Mouse (Mus musculus) thymus, postnatal 0 days (tissue): ENCODE data around the gene 1700042G07Rik. TPM values are rescaled to one million over a fixed set of nuclear protein-coding genes. Genes with fewer than 3 reads are reported as not detected.
"Not testable (repeated sequence)": the region's sequence is repeated elsewhere in the genome, so short reads cannot be mapped to it uniquely, and the experiment has no call there.

Source experiments
- DNase-seq: peaks from one replicate; pipeline ENCODE4 v3.0.0-alpha.2; 2015; ENCODE audit warnings: low spot score
- polyA plus RNA-seq: library from polyadenylated mRNA; unstranded; fragments of >200 nt; fragmentation: Nextera tagmentation; extraction: Ambion mirVana; gene quantifications from 2 replicates; pipeline ENCODE4 v1.2.1, GENCODE M21; 2015

The 1700042G07Rik gene
- polyA plus RNA-seq, 1 experiment from 2014 or later: not detected

DNA sequence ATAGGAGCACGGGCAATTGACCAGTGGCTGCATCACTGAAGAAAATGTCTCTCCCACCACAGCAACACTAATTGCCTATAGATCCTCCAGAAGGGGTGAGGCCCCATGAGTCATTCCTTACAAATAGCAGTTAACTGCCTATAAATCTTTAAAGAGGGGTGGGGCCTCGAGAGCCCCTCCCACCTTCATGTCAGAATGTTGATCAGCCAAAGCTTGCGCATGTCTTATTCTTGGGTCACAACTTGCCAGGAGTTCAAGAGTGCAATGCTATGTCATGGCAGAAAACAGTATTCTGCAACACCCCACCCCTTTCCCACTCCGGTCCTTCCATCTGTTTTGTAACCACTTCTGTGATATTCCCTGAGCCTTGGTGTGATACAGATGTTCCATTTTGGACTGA, 33.4 kb downstream of the 1700042G07Rik start:
- no peak for DNase-seq

DNA sequence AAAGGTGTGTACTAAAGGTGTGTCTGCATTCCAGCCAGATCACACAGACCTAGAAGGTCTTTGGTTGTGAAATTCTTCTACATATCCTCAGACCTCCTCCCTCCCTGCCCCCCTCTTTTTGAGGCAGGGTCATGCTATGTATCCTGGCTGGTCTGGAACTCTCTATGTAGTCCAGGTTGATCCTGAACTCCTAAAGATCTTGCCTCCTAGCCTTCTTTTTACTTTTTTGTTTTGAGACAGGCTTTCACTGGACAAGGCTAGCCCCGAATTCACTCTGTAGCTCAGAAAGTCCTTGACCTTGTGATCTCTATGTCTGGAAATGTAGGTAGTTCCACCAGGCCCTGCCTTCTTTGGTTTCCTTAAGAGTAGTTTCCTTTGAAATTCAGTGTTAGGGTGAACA, 35.7 kb downstream of the 1700042G07Rik start:
- DNase-seq: no peak

DNA sequence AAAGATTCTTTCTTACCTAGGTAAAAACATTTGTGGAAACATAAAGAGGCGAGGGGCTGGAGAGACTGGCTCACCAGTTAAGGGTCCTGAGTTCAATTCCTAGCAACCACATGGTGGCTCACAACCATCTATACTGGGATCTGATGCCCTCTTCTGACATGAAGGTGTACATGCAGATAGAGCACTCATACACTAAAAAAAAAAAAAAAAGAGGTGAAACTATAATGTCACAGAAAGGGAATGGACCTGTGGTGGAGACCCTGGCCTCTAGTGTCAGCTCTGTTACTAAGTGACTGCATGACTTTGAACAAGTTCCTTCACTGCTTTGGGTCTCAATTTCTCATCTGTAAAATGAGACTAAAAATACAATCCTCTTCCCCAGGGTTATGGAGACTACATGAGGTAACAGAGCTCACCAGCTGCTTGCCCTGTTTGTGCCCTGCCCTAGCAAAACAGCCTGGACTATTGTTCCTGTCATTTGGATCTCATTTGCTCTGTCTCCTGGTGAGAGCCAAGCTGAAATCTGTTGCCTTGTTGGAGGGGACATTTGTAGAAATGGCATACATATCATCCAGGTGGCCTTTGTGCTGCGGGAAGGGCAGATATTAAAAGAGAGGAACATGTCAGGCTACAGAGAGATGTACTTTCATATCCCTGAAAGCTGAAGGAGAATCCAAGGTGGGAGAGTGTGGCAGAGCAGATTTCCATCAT, 42.9 kb downstream of the 1700042G07Rik start:
- DNase-seq: no peak

DNA sequence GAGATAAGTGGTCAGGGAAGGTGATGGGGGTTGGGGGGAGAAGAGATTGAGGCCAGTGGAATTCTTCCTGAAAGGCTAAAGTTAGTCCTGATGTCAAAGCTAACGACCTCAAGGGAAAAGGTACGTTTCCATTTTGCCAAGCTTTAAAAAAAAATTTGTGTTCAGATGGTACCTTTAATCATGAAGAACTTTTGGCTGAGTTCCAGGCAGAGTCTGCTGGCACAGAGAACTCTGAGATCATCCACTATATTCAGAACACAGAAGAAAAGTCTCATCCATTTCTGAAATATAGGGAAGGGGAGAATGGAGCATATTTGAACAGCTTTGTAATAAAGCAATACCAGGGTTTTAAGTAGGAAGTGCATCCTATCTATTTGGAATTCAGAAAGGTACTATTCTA, 43.9 kb downstream of the 1700042G07Rik start:
- DNase-seq: no peak

DNA sequence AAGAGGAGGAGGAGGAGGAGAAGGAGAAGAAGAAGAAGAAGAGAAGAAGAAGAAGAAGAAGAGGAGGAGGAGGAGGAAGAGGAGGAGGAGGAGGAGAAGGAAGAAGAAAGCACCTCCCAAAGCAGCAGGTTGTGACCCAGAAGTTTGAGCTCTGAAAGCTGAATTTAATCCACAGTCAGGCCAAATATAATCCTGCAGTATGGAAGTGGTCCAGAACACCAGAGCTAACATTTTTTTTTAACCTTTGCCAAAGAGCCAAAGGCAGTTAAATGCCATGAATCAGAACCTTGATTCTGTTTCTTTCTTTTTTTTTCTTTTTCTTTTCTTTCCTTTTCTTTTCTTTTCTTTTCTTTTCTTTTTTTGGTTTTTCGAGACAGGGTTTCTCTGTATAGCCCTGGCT, 44.5 kb downstream of the 1700042G07Rik start:
- DNase-seq: not testable (repeated sequence)

DNA sequence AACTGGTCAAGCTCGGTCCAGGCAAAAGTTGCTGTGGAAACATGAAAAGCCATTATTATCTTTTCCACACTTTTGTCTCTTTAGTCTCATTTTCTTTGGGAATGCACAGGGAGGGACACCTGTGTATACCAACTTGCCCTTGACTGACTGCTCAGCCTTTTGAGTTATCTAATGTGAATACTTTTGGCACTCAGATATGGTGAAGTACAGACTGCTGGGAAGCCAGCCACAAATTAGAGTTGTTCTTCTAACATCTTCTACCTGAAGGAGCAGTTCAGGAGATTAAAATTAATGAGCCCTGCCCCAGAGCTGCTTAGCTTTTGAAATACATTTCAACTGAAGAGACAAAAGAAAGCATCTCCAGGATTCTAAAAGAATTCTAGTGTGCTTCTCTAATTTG, 45.9 kb downstream of the 1700042G07Rik start:
- DNase-seq: no peak

DNA sequence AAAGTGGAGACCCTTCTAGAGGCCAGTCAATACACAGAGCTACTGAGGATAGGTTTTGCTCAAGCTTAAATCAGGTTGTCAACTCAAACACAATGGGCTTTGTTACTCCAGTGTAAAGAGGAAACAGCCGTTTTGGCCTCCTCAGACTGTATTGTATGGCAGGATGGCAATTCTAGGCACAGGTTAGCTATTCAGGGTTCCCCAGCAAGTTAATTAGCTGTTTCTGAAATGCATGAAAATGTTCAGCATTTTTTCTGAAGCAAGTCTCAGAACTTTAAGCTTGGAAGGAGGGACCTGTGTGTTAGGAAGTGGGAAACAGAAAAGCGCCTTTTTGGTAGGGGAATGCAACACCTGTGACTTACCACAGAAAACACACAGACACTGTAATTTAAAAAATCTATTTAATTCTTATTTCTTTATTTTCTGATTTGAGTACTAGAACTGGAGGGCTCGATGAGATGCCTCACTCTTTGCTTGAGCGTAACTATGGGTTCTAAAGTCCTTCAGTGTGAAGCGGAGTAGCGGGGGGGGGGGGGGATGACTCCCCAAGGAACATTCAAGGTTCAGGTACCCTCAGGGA, 47.0 kb downstream of the 1700042G07Rik start:
- DNase-seq: peak; percentile 29

DNA sequence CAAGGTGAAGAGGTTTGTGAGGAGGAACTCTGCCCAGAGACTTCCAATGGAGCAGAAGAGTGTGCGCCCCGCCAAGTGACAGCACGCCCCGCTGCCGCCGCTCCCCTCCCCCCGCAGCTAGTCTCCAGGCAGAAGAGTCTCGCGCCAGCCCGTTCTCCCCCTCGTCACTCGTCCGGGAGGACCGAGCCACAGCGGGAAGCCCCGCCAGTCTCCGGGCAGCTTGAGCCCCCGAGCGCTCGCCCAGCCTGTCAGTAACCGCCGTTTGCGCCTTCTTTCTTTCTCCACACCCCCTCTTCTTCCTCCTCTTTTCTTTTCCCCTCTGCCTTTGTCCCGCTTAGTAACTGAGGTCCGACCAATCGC, 47.6 kb downstream of the 1700042G07Rik start:
- DNase-seq: no peak

DNA sequence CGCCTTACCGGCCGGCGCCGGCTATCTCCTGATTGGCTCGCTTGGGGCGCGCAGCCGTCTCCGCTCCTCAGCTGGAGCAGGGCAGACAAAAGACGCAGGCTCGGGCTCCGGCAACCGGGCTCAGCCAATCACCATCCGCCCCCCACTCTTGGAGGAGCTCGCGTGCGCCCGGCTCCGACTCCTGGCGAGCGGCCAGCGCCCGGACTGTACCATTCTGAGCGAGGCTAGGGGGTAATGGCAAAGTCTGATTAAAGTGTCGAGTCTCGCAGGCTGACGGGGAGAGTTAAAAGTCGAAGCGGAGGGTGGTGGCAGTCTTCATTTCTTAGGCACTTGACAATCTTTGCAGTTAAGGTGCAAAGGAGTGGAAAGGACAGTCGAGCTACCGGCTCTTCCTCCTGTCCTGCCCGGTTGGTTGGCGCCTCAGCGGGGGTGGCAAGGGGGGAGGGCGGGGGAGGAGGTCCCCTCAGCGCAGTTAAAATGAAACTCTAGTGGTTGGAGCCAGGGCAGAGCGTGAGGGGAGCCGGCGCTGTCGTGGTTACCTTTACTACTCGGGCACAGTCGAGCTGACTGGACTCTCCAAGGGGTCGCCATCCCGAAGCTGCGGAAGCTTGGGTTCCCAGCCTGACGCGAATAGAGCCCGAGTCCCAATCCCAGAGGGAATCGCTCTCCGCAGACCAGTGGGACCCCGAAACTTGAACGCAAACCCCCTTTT, 48.1 kb downstream of the 1700042G07Rik start, which contains the start of gene Pik3r3:
Gene Pik3r3, plus strand, starts transcription at position 479 of the 712 bp plus-strand sequence.
- peak; percentile 99 for DNase-seq

DNA sequence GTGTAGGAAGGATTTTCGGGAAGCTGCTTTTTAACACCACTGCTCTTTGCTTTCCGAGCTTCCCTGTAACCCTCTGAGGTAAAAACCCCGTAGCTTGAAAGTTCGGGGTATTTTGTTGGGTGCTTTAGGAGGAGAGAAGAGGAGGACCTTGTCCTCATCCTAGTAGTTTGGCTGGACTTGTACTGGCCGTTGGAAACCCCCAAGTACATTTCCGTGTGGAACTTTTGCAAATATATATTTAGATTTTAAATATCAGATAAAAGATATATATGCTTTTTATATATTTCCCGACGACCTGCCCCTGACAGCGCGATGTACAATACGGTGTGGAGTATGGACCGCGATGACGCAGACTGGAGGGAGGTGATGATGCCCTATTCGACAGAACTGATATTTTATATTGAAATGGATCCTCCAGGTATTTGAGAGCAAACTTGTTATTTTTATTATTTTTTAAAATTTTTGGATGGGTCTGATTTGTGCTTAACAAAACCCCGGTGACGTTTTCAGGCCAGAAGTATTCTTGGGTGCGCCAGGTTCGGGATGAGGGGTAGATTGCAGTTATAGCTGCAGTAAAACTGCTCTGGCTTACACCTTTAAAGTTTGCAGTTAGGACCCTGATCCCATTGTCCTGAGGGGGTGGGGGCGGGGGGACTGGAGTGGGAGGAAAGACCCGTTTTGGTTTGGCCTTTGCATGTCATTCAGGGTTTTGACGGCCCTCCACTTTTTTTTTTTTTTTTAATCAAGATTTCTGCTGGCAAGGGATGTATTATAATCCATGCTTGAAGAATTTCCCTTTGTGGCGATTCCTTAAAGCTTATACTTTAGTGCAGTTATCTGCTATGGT, 49.0 kb downstream of the 1700042G07Rik start:
- peak; percentile 7 for DNase-seq

DNA sequence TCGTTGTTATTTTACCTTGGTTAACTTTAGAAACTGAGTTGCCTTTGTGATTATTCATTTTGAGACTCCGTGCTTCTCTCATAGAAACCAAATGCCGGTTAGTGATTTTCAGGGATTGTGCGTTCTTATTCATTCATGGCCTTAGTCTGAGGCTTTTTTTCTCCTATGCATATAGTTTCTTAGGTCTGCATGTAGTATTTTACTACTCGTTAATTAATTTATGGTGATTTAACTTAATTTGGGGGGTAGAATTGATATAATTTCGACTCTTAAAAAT, 49.6 kb downstream of the 1700042G07Rik start:
- DNase-seq: peak; percentile 2

Other genes with a start within 250 kb of the 1700042G07Rik start
- 0.04 and 0.05 TPM in 2 replicates for gene Dmbx1, start 233.4 kb upstream of the 1700042G07Rik start, polyA plus RNA-seq
- gene Faah, start 155.4 kb upstream of the 1700042G07Rik start, polyA plus RNA-seq: 3.9 and 4.7 TPM in 2 replicates
- gene Nsun4, start 119.5 kb upstream of the 1700042G07Rik start, polyA plus RNA-seq: 17.9 and 18.6 TPM in 2 replicates
- gene Uqcrh, start 98.3 kb upstream of the 1700042G07Rik start, polyA plus RNA-seq: 652 and 689 TPM in 2 replicates
- gene Lrrc41, start 98.1 kb upstream of the 1700042G07Rik start, polyA plus RNA-seq: 41.6 and 42.1 TPM in 2 replicates
- gene Rad54l, start 49.7 kb upstream of the 1700042G07Rik start, polyA plus RNA-seq: 26.0 and 26.4 TPM in 2 replicates
- 28.6 and 30.5 TPM in 2 replicates for gene Pomgnt1, start 49.5 kb upstream of the 1700042G07Rik start, polyA plus RNA-seq
- gene Lurap1, start 22.0 kb upstream of the 1700042G07Rik start, polyA plus RNA-seq: 0.87 and 1.1 TPM in 2 replicates
- gene Tspan1, start 5.8 kb upstream of the 1700042G07Rik start, polyA plus RNA-seq: 3.2 and 4.1 TPM in 2 replicates
- not detected in 2 replicates for gene Gm49337, start within 50 bp of the 1700042G07Rik start, polyA plus RNA-seq
- 4.2 and 4.7 TPM in 2 replicates for gene Pik3r3, start 48.2 kb downstream of the 1700042G07Rik start, polyA plus RNA-seq